Mouse (Mus musculus) neural tube, embryonic 14.5 days (tissue): ENCODE results near the gene Kcnk13. TPM values are rescaled to one million over a fixed set of nuclear protein-coding genes. Genes with fewer than 3 reads are reported as not detected.

Experiments used
- ATAC-seq: fragments of 200-750 bp; cut with Nextera tagmentation; 2 replicates; pipeline ENCODE4 v1.8.0; 2017; ENCODE audit warnings: low read depth, mild to moderate bottlenecking, moderate TSS enrichment, moderate library complexity
- H3K27ac ChIP-seq: fragments of 300-500 bp; sonication (generic); 2 replicates; pipeline ENCODE4 v1.5.1; 2014; ENCODE audit warnings: low read depth, mild to moderate bottlenecking, control low read depth, low read length, moderate library complexity, mixed read lengths
- H3K27me3 ChIP-seq: fragments of 300-500 bp; sonication (generic); 2 replicates; pipeline ENCODE4 v1.6.1; 2014; ENCODE audit warnings: low read length; ENCODE audit not compliant: control insufficient read depth, insufficient read depth
- H3K36me3 ChIP-seq: fragments of 300-500 bp; sonication (generic); 2 replicates; pipeline ENCODE4 v1.6.1; 2014; ENCODE audit warnings: low read length, mixed read lengths; ENCODE audit not compliant: control insufficient read depth, insufficient read depth
- H3K4me1 ChIP-seq: fragments of 300-500 bp; sonication (generic); 2 replicates; pipeline ENCODE4 v1.6.1; 2014; ENCODE audit warnings: low read length; ENCODE audit not compliant: control insufficient read depth, insufficient read depth
- H3K4me2 ChIP-seq: fragments of 300-500 bp; sonication (generic); 2 replicates; pipeline ENCODE4 v1.6.1; 2014; ENCODE audit warnings: mild to moderate bottlenecking, low read depth, low read length, control low read depth
- H3K4me3 ChIP-seq: fragments of 300-500 bp; sonication (generic); 2 replicates; pipeline ENCODE4 v1.5.1; 2014; ENCODE audit warnings: low read depth, low read length, control low read depth, mixed read lengths
- H3K9ac ChIP-seq: fragments of 300-500 bp; sonication (generic); replicated peaks from 2 replicates; pipeline ENCODE4 v1.6.1; 2014; ENCODE audit warnings: low read depth, mild to moderate bottlenecking, control low read depth, low read length, mixed read lengths
- H3K9me3 ChIP-seq: fragments of 300-500 bp; sonication (generic); 2 replicates; pipeline ENCODE4 v1.6.1; 2016; ENCODE audit warnings: low read length; ENCODE audit not compliant: control insufficient read depth
- WGBS: fragments of 180-500 bp; shearing (Covaris S2); extraction: QIAGEN DNeasy Blood & Tissue Kit; methylation state at CpG from one replicate; pipeline ENCODE4 v1.1.7; 2014; 5-methylcytosine and 5-hydroxymethylcytosine counted together
- polyA plus RNA-seq: library from polyadenylated mRNA; unstranded; fragments of >200 nt; fragmentation: Nextera tagmentation; extraction: Ambion mirVana; gene quantifications from 2 replicates; pipeline ENCODE4 v1.2.1, GENCODE M21; 2014

Kcnk13 gene
- 0.40 and 0.55 TPM in 2 replicates for polyA plus RNA-seq

DNA sequence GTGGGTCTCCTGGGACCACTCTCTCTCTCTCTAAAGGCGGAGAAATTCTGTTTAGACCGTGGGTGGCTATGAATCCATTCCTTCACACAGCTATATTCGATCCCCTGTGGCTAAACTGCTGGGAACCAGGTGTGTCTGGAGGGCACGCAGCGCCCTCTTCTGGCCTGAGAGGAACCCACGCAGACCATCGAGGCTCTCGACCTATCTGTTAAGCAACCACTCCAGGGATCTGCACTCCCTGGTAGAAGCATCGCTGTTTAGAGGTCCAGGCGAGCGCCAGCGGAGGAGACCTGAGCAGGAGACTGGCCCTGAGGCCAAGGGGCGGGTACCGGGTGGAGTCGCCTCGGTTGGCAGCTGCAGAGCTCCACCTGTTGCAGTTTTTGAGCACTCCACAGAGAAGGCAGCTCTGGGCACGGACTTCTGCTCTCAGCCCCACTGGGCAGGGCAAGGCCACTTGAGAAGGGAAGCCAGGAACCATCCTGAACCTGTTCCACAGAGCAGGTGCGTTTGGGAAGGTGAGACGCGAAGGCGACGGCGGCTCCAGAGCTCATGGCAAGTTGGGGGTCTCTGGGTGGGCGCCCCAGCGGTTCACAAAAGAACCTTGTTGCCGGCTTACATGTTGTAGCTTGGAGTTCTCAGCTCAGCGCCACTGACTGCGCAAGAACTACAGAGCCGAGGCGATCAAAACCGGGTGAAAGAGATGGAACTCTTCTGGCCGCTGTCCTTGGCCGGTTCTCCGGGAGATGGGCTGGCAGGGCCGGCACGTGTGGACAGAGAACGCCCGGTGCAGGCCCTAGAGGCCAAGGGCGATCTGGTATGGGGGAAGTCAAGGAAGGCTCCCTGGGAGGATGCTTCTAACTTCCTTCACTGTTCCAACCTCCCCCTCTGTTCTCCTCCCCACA lies at the start of gene Kcnk13:
Gene Kcnk13, plus strand, starts transcription at position 199 of the 902 bp plus-strand sequence.
- Histone ChIP-seq H3K4me3 (peak within 1 kb of the TSS; percentile 52), H3K36me3 (no peaks in the 10 kb centered on the region), H3K27ac (no peak within 1 kb of the TSS), H3K4me2 (peak within 1 kb of the TSS; percentile 96), H3K4me1 (peaks cover 15% of the 10 kb centered on the region; the same call in 1 of the 2 replicates), H3K9me3 (no peaks in the 10 kb centered on the region), H3K9ac (peak within 1 kb of the TSS; percentile 47; the same call in 1 of the 2 replicates), H3K27me3 (peaks cover 50% of the 10 kb centered on the region)
- ATAC-seq, result peak; percentile 64; the same call in 1 of the 2 replicates
- 2% methylated on average over 38 of the region's 39 CpGs for WGBS

DNA sequence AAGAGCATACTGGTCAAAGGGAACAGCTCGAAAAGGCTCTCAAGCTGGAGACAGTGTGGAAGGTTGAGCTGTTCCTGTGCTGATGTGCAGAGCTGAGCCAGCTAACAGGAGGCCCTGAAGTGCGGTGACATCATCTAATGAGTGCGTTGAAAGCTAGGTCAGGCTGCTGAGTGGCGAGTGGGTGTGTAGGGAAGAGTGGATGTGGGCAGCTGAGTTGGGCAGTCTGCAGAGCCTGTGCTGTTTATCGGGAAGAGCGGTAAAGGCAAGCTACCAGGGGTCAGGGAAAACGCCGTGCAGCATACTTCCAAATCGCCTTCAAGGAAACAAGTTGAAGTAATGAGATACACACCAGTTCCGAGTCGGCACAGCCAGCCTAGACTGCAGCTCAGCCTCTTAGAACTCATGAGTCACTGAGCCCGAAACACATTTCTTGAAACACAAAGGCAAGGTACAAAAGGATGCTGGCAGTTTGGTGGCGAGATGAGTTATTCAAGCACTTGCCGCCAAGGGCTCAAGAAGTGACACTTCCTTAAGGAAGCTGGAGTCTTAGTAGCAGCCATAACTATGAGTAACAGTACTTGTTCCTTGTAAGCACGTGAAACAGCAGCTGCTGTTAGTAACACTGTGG lies 46.4 kb upstream of the Kcnk13 start:
- Histone ChIP-seq H3K4me3 (no peak overlapping the region), H3K9me3 (no peaks in the 10 kb centered on the region), H3K36me3 (peaks cover 23% of the 10 kb centered on the region), H3K9ac (no peak overlapping the region), H3K27ac (no peak overlapping the region), H3K27me3 (no peaks in the 10 kb centered on the region), H3K4me2 (no peak overlapping the region), H3K4me1 (0 out of 2 replicates have a peak, but pooled peaks cover 1% of the 10 kb centered on the region)
- WGBS, result 76% methylated on average over 15 of the region's 15 CpGs
- no peak for ATAC-seq

DNA sequence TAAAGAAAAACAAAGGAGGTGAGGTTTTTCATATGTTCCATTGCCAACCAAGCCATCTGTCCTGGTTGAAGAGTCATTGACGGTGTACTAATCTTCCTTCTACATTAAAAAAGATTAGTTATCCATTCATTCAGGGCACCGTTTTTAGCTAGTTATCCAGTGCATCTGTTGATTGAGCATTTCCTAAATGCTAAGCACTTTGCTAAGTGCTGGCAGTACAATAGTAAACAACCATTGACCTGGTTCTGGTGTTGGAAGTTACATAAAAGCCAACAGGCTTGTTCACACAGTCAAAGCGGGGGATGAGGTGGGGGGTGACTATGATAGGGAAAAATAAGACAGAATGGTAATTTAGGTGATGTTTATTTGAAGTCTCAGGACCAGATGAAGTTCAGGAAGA lies 44.7 kb upstream of the Kcnk13 start:
- Histone ChIP-seq H3K27me3 (no peaks in the 10 kb centered on the region), H3K27ac (no peak overlapping the region), H3K9me3 (no peaks in the 10 kb centered on the region), H3K4me2 (no peak overlapping the region), H3K9ac (no peak overlapping the region), H3K4me3 (no peak overlapping the region), H3K36me3 (peaks cover 15% of the 10 kb centered on the region), H3K4me1 (0 out of 2 replicates have a peak, but pooled peaks cover 4% of the 10 kb centered on the region)
- 94% methylated on average over 3 of the region's 3 CpGs for WGBS
- ATAC-seq, result no peak

DNA sequence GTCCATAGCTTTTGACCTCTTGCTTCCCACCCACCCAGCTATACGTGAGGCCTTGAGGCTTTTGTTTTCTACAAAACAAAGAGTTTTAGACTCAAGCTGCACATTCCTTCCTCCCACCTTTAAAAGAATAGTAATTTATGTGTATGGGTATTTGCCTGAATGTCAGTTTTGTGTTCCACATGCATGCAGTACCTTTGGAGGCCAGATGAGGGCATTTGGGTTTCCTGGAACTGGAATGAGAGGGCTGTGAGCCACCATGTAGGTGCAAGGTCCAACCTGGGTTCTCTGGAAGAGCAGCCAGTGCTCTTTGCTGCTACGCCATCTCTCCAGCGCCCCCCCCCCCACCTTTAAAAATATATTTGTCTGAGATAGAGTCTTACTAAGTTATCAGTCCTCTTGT lies 43.3 kb upstream of the Kcnk13 start:
- no peak for ATAC-seq
- Histone ChIP-seq H3K9me3 (no peaks in the 10 kb centered on the region), H3K4me2 (no peak overlapping the region), H3K9ac (no peak overlapping the region), H3K4me3 (no peak overlapping the region), H3K4me1 (0 out of 2 replicates have a peak, but pooled peaks cover 4% of the 10 kb centered on the region), H3K36me3 (peaks cover 12% of the 10 kb centered on the region), H3K27me3 (no peaks in the 10 kb centered on the region), H3K27ac (no peak overlapping the region)
- 81% methylated on average over 3 of the region's 3 CpGs for WGBS

DNA sequence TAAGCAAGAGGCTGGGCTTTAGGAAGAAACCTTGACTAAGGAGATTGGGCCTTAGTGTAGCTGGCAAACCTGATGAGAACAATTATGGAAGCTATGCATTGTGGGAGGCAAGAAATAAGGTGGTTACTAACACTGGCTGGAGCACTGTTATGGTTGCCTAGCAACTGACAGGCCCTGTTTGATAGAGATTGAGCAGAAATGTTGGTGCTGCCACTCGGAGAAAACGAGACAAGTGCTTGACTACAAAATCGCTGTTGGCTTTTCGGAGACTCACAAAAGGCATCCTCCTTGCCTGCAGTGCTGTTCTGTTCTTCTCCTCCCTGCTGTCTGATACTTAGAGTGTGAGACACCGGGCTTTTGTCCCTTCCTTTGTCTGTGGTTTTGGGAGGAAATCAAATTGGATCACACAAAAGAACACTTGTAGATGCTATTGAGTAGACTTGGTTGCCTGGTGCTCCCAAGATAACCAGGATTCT lies 41.1 kb upstream of the Kcnk13 start:
- H3K9me3 ChIP-seq, result no peaks in the 10 kb centered on the region
- H3K9ac ChIP-seq, result no peak overlapping the region
- WGBS, result 9% methylated on average over 5 of the region's 5 CpGs
- H3K27ac ChIP-seq, result peak overlapping the region; percentile 49
- H3K36me3 ChIP-seq, result peaks cover 14% of the 10 kb centered on the region; the same call in 1 of the 2 replicates
- 0 out of 2 replicates have a peak, but pooled peaks cover 4% of the 10 kb centered on the region for H3K4me1 ChIP-seq
- no peak overlapping the region for H3K4me2 ChIP-seq
- no peak overlapping the region for H3K4me3 ChIP-seq
- ATAC-seq, result peak; percentile 81; the same call in 1 of the 2 replicates
- H3K27me3 ChIP-seq, result no peaks in the 10 kb centered on the region

DNA sequence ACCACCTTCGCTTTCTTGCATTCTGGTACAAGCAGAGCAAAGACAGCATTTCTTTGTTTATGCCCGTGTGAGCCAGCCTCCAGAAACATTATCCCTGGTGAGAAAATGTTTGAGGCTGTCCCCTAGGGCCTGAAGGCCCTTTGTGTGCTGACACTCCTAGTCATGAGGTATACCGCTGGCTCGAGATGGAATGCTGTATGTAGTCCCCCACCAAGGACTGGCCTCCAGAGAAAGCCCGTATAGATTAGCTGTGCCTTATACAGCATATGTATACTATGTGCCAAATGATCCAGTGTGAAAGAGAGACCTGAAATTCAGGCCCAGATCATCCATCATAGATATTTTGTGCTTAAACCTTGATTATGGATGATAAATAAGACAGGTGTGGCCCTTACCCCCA lies 40.6 kb upstream of the Kcnk13 start:
- no peak overlapping the region for H3K4me3 ChIP-seq
- 0 out of 2 replicates have a peak, but pooled peaks cover 4% of the 10 kb centered on the region for H3K4me1 ChIP-seq
- WGBS, result 45% methylated on average over 5 of the region's 5 CpGs
- no peak overlapping the region for H3K4me2 ChIP-seq
- ATAC-seq, result peak; percentile 72; the same call in 1 of the 2 replicates
- no peaks in the 10 kb centered on the region for H3K9me3 ChIP-seq
- no peaks in the 10 kb centered on the region for H3K27me3 ChIP-seq
- peaks cover 13% of the 10 kb centered on the region; the same call in 1 of the 2 replicates for H3K36me3 ChIP-seq
- no peak overlapping the region for H3K9ac ChIP-seq
- no peak overlapping the region; the same call in 1 of the 2 replicates for H3K27ac ChIP-seq

DNA sequence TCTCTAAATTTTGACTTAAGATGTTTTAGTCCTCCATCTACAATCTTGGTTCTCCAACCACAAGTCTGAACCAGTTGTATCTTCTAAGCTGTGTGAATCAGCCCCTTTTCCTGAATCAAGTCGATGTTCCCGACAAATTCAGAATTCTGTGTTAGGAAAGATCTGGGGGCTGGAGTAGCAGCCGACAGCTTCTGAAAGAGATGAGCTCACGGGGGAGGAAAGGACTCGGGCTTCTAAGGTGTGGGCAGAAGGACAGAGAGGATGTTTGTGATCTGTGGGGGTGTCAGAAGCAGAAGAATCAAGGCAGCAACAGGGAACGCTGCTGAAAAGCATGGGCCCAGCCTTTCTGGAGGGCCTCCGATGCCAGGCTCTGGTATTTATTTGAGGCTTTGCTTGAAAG lies 36.0 kb upstream of the Kcnk13 start:
- Histone ChIP-seq H3K4me2 (no peak overlapping the region), H3K4me3 (no peak overlapping the region), H3K9ac (no peak overlapping the region), H3K36me3 (peaks cover 10% of the 10 kb centered on the region), H3K9me3 (no peaks in the 10 kb centered on the region), H3K4me1 (no peaks in the 10 kb centered on the region), H3K27me3 (no peaks in the 10 kb centered on the region), H3K27ac (no peak overlapping the region)
- ATAC-seq, result no peak
- 94% methylated on average over 7 of the region's 7 CpGs for WGBS

DNA sequence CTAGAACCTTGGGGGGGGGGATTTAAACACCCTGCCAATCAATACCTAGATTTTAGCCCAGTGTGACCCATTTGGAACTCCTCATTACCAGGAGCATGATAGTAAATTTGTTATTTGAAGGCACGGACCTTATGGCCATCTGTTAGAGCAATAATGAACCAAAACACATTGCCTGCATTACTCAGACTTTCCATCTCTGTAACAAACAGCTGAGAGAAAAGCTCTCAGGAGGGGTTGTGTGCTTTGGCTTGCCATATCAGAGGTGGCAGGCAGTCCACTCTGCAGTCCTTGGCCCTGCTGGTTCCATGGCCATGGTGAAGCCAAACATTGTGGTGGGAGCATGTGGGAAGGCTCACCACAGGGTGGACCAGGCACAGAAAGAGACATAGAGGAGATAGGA lies 35.1 kb upstream of the Kcnk13 start:
- H3K4me1 ChIP-seq, result no peaks in the 10 kb centered on the region
- 57% methylated on average over 1 of the region's 1 CpGs for WGBS
- no peak overlapping the region for H3K27ac ChIP-seq
- H3K9me3 ChIP-seq, result no peaks in the 10 kb centered on the region
- no peak overlapping the region for H3K4me2 ChIP-seq
- H3K4me3 ChIP-seq, result no peak overlapping the region
- no peak for ATAC-seq
- peaks cover 10% of the 10 kb centered on the region for H3K36me3 ChIP-seq
- no peak overlapping the region for H3K9ac ChIP-seq
- H3K27me3 ChIP-seq, result no peaks in the 10 kb centered on the region
